Mouse (Mus musculus): ENCODE results near the gene Gm28635. TPM values are rescaled to one million over a fixed set of nuclear protein-coding genes. Genes with fewer than 3 reads are reported as not detected.

Gm28635 gene
- polyA plus RNA-seq, 1 experiment from 2014 or later: not detected

DNA sequence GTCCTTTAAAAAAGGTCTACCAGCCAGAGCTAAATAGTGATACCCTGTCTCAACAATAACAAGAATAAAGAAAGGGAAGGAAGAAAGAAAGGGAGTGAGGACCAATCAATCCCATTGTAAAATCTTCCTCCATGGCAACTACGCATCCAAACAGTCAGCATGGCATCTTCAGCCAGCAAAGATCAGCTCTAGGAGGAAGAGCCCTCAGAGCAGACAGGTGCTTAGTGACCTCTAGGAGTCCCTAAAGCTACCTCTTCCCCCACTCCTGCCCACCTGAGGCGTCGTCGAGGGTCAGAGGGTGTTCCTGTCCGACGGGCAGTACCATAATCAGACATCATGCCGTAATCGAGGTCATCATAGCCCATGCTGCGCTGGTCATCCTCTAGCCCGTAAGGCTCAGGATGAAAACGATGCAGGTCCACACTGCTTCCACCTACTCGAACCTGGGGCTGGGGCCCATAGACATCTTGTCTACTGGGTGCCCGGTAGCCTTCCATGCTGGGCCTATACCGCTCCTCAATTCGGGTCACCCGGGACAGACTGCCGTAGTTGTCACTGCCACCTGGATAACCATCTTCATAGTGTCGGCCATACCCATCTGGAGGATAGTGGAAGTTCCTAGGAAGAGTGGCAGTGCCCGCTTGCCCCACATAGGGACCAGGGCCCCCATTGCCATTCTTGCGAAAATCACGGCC, 58.0 kb downstream of the Gm28635 start:
- Histone ChIP-seq H3K4me2 (no peak overlapping the region), H3K9ac (no peak overlapping the region), H3K4me3 (replicated peaks) (no peak overlapping the region), H3K36me3 (peaks cover 56% of the 10 kb centered on the region), H3K27me3 (no peaks in the 10 kb centered on the region), H3K27ac (no peak overlapping the region), H3K9me3 (replicated peaks) (no peaks in the 10 kb centered on the region), H3K4me1 (replicated peaks) (peaks cover 27% of the 10 kb centered on the region)
- DNase-seq (no peak), ATAC-seq (ENCODE audit: low read depth) (0 out of 2 replicates have a peak, but pooled peaks have one; percentile 17)
- 87% methylated on average over 21 of the region's 21 CpGs for WGBS (ENCODE audit: insufficient replicate concordance)

DNA sequence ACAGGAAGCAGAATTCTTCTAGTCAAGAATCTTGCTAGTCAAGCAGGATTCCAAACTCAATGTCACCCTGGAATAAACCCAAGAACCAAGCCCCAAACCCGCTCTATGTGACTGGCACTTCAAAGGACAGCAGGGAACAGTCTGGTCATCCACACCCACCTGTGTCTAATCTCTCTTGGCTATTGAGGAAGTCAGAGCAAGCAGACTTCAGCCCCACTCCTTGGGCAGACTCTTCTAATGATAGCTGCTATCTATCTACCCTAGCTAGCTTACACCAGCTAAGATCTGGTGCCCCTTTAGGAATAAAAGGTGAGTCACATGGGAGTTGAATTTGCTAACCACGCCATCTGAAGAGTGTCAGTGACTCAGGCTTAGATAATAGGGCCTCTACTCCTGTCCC, 58.9 kb downstream of the Gm28635 start:
- Histone ChIP-seq H3K9me3 (replicated peaks) (no peaks in the 10 kb centered on the region), H3K4me2 (no peak overlapping the region), H3K9ac (no peak overlapping the region), H3K27ac (peak overlapping the region; percentile 37), H3K4me3 (replicated peaks) (no peak overlapping the region), H3K36me3 (peaks cover 58% of the 10 kb centered on the region), H3K27me3 (no peaks in the 10 kb centered on the region), H3K4me1 (replicated peaks) (peaks cover 20% of the 10 kb centered on the region)
- peak; percentile 26; the same call in 1 of the 2 replicates for ATAC-seq (ENCODE audit: low read depth)
- no peak for DNase-seq
- WGBS (ENCODE audit: insufficient replicate concordance): 49% methylated on average over 2 of the region's 2 CpGs

DNA sequence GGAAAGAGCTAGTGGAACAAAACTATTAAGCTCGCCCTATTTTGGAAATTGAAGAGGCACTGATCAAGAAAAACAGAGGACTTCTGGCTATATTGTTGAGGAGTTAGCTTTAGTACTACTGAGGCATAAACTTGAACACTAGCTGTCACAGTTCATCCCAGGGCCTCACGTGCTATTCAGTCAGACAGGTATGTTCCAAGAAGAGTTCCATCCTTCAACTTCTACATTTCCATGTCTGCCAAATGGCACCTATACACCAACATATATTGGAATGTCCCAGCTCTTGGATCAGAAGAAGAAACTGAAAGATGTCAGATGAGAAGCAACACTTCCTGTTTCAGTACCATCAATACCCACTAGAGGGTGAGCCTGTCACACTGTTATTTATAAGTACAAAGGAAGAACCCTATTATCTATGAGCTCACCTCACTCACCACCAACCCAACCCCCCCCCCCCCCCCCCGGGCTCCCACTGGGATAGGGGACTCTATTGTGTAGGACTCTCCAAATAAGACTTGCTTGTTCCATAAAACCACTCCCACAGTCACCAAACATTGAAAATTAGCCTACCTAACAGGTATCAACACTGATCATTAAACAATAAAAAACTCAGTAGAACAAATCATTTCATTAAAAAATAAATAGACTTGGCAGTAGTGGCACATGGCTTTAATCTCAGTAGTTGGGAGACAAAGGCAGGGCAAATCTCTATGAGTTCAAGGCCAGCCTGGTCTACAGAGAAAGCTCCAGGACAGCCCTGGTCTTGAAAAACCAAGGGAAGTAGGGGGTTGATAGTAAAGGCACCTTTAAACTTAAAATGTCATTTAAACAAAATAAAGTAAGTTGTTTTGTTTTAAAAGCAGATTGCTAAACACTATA, 60.0 kb downstream of the Gm28635 start:
- WGBS (ENCODE audit: insufficient replicate concordance): 49% methylated on average over 3 of the region's 3 CpGs
- no peak overlapping the region for H3K9ac ChIP-seq
- H3K36me3 ChIP-seq: peaks cover 69% of the 10 kb centered on the region
- no peaks in the 10 kb centered on the region for H3K27me3 ChIP-seq
- H3K4me2 ChIP-seq: no peak overlapping the region
- H3K27ac ChIP-seq: no peak overlapping the region
- ATAC-seq (ENCODE audit: low read depth) (no peak), DNase-seq (no peak)
- no peak overlapping the region for H3K4me3 ChIP-seq (replicated peaks)
- peaks cover 11% of the 10 kb centered on the region for H3K4me1 ChIP-seq (replicated peaks)
- H3K9me3 ChIP-seq (replicated peaks): no peaks in the 10 kb centered on the region

DNA sequence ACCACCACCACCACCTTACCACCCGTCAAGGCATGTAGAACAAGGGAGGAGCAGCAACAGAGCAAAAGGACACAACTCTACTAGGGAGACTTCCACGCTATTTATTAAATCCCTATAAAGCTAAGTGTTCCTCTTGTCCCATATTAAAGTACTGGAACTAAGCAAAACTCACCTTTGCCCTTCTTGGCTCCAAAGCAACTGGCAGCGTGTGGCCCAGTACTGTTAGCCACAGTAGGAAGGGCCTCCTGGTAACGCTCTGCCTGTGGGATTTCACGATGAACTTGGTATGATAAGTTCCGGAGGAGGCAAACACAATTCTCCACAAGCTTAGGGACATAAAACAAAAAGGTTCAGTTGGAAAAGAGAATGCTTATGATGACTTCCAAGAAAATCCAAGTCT, 65.1 kb downstream of the Gm28635 start:
- no peaks in the 10 kb centered on the region for H3K9me3 ChIP-seq (replicated peaks)
- no peak for DNase-seq
- 86% methylated on average over 6 of the region's 6 CpGs for WGBS (ENCODE audit: insufficient replicate concordance)
- H3K4me3 ChIP-seq (replicated peaks): no peak overlapping the region
- H3K9ac ChIP-seq: no peak overlapping the region
- no peak for ATAC-seq (ENCODE audit: low read depth)
- no peak overlapping the region for H3K4me2 ChIP-seq
- H3K36me3 ChIP-seq: peaks cover 87% of the 10 kb centered on the region
- no peak overlapping the region for H3K27ac ChIP-seq
- no peaks in the 10 kb centered on the region for H3K27me3 ChIP-seq
- H3K4me1 ChIP-seq (replicated peaks): peaks cover 3% of the 10 kb centered on the region; the same call in 1 of the 2 replicates

DNA sequence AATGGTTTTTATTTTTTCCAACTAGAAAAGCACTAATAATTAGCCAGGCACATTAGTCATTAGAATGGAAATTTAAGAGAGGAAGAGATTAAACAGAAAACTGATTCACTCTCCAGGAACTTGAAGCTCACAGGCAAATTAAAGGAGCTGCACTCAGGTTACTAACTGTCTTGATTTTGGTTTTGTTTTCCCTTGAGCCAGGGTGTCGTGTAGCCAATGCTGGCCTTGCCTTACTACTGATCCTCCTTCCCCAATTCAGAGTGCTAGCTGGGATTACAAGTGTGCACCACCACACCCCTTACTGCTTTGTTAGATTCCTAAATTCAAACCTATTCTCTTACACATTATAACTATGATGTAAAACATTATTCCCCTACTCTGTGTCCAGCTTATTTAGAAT, 70.0 kb downstream of the Gm28635 start:
- Histone ChIP-seq H3K9ac (no peak overlapping the region), H3K9me3 (replicated peaks) (no peaks in the 10 kb centered on the region), H3K4me2 (no peak overlapping the region), H3K36me3 (peaks cover 83% of the 10 kb centered on the region), H3K4me3 (replicated peaks) (no peak overlapping the region), H3K4me1 (replicated peaks) (no peaks in the 10 kb centered on the region), H3K27me3 (no peaks in the 10 kb centered on the region), H3K27ac (no peak overlapping the region)
- no peak for DNase-seq
- no peak for ATAC-seq (ENCODE audit: low read depth)
- 74% methylated on average over 1 of the region's 1 CpGs for WGBS (ENCODE audit: insufficient replicate concordance)

DNA sequence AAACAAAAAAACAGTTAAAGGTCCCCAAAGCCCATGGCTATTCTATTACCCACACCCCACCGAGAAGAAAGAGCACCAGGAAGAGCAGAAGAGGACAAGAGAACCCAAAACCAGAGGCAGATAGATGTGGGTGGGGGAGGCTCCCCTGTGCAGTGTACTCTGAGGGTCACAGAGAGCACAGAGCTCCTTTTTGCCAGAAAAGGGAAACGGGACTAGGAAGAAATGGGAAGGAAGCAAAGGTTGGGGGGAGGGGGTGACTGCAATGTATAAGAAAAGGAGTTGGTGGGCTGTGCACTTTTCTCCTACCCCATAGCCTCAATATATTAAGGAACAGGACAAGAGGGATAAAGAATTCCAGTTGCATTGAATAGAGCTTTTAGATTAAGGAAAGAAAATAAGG, 76.9 kb downstream of the Gm28635 start:
- Histone ChIP-seq H3K4me1 (replicated peaks) (no peaks in the 10 kb centered on the region), H3K27me3 (no peaks in the 10 kb centered on the region), H3K9me3 (replicated peaks) (no peaks in the 10 kb centered on the region), H3K27ac (no peak overlapping the region), H3K36me3 (peaks cover 52% of the 10 kb centered on the region), H3K4me2 (no peak overlapping the region), H3K4me3 (replicated peaks) (no peak overlapping the region), H3K9ac (no peak overlapping the region)
- WGBS (ENCODE audit: insufficient replicate concordance): 50% methylated on average over 2 of the region's 2 CpGs
- ATAC-seq (ENCODE audit: low read depth): no peak
- DNase-seq: no peak

DNA sequence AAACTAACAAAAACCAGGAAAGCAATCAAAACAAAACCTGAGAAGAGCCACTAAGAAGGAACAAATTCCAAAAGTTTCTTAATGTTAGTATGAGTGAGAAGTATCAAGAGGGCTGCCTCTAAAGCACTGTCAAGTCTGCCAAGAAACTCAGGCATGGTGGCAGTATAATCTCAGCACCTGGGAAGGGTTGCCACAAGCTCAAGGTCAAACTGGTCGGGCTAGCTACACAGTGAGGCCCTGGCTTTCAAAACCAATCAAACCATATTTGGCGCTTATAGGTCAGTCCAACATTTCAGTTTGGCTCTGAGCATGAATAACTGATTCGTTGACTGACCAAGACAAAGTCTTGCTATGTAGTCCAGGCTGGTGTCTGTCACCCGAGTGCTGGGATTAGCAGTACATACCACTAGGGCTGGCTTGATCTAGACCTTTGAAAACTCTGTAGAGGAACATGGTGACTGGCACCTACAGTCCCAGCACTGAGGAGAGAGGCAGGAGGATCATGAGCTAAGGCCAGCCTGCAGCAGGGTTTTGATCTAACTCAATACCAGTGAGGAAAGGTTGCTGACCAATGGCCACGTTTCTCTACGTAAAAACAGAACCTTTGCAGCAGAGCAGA, 78.5 kb downstream of the Gm28635 start:
- WGBS (ENCODE audit: insufficient replicate concordance): 78% methylated on average over 6 of the region's 6 CpGs
- H3K27ac ChIP-seq: no peak overlapping the region
- H3K4me3 ChIP-seq (replicated peaks): no peak overlapping the region
- DNase-seq (no peak), ATAC-seq (ENCODE audit: low read depth) (no peak)
- H3K4me1 ChIP-seq (replicated peaks): no peaks in the 10 kb centered on the region
- H3K36me3 ChIP-seq: peaks cover 38% of the 10 kb centered on the region
- no peaks in the 10 kb centered on the region for H3K27me3 ChIP-seq
- no peaks in the 10 kb centered on the region for H3K9me3 ChIP-seq (replicated peaks)
- no peak overlapping the region for H3K4me2 ChIP-seq
- H3K9ac ChIP-seq: no peak overlapping the region

DNA sequence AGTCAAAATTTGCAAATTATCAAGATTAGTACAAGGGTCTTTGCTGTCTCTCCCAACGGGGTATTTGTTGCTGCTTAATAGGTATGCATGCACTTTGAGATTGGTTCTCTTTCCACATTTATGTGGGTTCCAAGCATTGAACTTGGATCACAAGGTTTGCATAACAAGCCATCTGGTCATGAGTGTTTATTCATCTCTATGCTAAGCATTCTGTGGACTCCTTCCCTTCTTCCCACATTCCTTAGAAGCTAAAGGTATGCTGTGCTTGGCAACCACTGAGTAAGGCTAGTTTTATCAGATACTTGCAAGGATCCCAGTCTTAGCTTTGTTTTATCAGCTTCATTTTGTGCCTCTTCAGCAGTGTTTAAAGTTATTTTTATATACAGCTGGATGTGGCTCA, 80.7 kb downstream of the Gm28635 start:
- Histone ChIP-seq H3K4me2 (no peak overlapping the region), H3K27me3 (no peaks in the 10 kb centered on the region), H3K9me3 (replicated peaks) (no peaks in the 10 kb centered on the region), H3K27ac (no peak overlapping the region), H3K4me1 (replicated peaks) (no peaks in the 10 kb centered on the region), H3K36me3 (peaks cover 21% of the 10 kb centered on the region), H3K4me3 (replicated peaks) (no peak overlapping the region), H3K9ac (no peak overlapping the region)
- ATAC-seq (ENCODE audit: low read depth) (no peak), DNase-seq (no peak)
- WGBS (ENCODE audit: insufficient replicate concordance): 76% methylated on average over 1 of the region's 1 CpGs

DNA sequence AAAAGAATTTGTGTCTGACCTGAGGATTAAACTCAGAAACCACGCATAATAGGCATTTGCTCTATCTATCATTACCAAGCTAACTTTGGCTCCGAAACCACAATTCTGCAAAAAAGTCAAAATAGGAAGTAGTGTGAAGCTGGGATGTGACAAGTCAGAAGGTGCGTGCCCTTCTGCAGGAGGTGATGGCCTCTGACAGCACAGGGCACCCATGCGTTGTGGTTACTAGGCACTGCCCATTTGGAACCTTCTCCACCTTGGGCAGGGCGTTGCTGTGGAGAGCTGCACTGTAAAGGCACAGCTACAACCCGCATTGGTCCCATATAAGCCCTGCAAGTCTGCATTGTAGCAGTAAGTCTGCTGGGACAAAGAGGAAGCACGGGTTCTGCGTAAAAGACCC, 85.0 kb downstream of the Gm28635 start:
- Histone ChIP-seq H3K9me3 (replicated peaks) (no peaks in the 10 kb centered on the region), H3K27me3 (no peaks in the 10 kb centered on the region), H3K4me2 (no peak overlapping the region), H3K4me1 (replicated peaks) (no peaks in the 10 kb centered on the region), H3K4me3 (replicated peaks) (no peak overlapping the region), H3K9ac (no peak overlapping the region), H3K36me3 (0 out of 2 replicates have a peak, but pooled peaks cover 6% of the 10 kb centered on the region), H3K27ac (no peak overlapping the region)
- 54% methylated on average over 8 of the region's 8 CpGs for WGBS (ENCODE audit: insufficient replicate concordance)
- ATAC-seq (ENCODE audit: low read depth) (no peak), DNase-seq (no peak)

DNA sequence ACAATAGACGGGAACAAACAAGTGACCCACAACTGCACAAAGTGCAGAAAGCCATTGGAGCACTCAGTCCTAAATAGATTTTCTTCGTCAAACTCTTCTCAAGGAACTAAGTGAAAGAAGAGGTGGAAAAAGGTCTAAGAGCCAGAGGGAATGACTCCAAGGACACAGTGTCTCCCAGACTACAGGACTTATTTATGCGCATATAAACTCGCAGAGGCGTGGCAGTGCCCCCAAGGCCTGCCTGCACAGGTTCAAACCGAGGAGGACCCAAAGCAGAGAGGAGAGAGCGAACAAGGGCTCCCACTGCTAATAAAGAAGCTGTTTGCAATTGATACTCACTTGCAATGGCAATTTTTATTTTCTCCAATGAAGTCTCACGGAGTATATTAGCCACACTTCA, 92.1 kb downstream of the Gm28635 start:
- 0 out of 2 replicates have a peak, but pooled peaks cover 9% of the 10 kb centered on the region for H3K36me3 ChIP-seq
- H3K27me3 ChIP-seq: no peaks in the 10 kb centered on the region
- no peak overlapping the region for H3K9ac ChIP-seq
- H3K9me3 ChIP-seq (replicated peaks): no peaks in the 10 kb centered on the region
- ATAC-seq (ENCODE audit: low read depth): no peak
- H3K4me1 ChIP-seq (replicated peaks): no peaks in the 10 kb centered on the region
- H3K4me2 ChIP-seq: no peak overlapping the region
- WGBS (ENCODE audit: insufficient replicate concordance): 74% methylated on average over 8 of the region's 8 CpGs
- H3K4me3 ChIP-seq (replicated peaks): no peak overlapping the region
- no peak overlapping the region for H3K27ac ChIP-seq
- no peak for DNase-seq

DNA sequence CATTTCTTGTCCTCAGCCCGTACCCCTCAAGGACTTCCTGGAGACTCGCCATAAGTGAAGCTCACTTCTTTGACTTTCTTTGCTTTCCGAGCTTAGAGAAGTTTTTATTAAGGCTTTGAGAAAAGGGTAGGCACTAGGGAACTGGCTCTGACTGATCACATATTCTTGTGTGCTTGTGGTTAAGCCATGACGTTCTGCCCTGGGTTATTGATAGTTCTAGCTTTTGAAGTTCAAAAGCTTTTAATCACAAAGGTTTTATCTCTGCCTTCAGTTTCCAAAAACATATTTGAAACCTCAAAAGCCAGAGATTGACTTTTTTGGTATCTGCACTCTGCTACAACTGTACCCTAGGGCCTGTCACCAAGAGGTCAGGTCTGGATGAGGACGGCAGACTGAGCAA, 95.6 kb downstream of the Gm28635 start:
- no peaks in the 10 kb centered on the region for H3K27me3 ChIP-seq
- H3K9ac ChIP-seq: no peak overlapping the region
- no peak for DNase-seq
- H3K27ac ChIP-seq: no peak overlapping the region
- 56% methylated on average over 5 of the region's 5 CpGs for WGBS (ENCODE audit: insufficient replicate concordance)
- H3K4me2 ChIP-seq: no peak overlapping the region
- H3K36me3 ChIP-seq: 0 out of 2 replicates have a peak, but pooled peaks cover 3% of the 10 kb centered on the region
- no peak for ATAC-seq (ENCODE audit: low read depth)
- no peaks in the 10 kb centered on the region for H3K9me3 ChIP-seq (replicated peaks)
- H3K4me3 ChIP-seq (replicated peaks): no peak overlapping the region
- no peaks in the 10 kb centered on the region for H3K4me1 ChIP-seq (replicated peaks)
